Mouse (Mus musculus): Measurements from ENCODE around the gene Psmd13.
A peak's percentile ranks its signal among the peaks of the same experiment; 100 is the strongest.

Gene Psmd13

GRCm38 (mm10) chr7:140941222-140942051 lies 59.7 kb downstream of the Psmd13 start, which contains the start of gene Pgghg:
Gene Pgghg (plus strand): TSS chr7:140941391.
- DNase-seq (ENCODE audit: low read depth in 2 of 2, low spot score in 2 of 2) = peak; percentile 53 to 69

DNA sequence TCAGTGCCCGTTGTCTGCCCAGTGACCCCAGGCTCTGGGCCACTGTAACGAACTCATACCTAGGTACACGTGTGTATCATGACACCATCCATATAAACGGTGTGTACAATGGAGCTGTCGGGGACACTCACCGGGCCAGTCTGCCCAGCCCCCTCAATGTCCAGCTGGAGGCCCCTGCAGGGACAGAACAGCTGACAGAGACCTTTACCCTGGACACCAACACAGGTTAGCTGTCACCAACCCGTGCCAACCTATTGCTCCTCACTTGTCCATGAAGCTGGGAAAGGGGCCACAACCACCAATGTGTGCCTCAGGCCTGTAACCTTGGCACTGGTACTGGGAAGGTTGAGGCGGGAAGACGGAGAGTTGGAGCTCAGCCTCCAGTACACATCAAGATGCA lies 60.6 kb downstream of the Psmd13 start:
- DNase-seq (ENCODE audit: low read depth in 2 of 2, low spot score in 2 of 2) = no peak

- no peak for DNase-seq (ENCODE audit: low read depth in 2 of 2, low spot score in 2 of 2)
Measured at GRCm38 (mm10) chr7:140942811-140943210, 61.0 kb downstream of the Psmd13 start.

DNA sequence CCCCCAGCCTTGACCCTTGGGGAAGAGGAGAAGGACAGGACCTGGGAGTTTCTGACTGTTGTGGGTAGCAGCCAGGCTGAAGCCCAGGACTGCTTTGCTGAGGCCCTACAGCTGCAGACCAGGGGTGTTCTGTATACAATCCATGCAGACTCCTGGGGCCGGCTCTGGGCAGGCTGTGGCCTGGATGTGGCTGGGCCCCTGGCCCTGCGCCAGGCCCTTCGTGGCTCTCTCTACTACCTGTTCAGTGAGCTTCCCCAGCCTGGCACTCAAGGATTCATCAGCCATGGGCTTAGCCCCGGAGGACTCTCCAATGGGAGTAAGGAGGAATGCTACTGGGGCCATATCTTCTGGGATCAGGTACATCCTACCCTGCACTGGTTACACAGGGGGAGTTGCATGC lies 61.6 kb downstream of the Psmd13 start:
- no peak for DNase-seq (ENCODE audit: low read depth in 2 of 2, low spot score in 2 of 2)

DNA sequence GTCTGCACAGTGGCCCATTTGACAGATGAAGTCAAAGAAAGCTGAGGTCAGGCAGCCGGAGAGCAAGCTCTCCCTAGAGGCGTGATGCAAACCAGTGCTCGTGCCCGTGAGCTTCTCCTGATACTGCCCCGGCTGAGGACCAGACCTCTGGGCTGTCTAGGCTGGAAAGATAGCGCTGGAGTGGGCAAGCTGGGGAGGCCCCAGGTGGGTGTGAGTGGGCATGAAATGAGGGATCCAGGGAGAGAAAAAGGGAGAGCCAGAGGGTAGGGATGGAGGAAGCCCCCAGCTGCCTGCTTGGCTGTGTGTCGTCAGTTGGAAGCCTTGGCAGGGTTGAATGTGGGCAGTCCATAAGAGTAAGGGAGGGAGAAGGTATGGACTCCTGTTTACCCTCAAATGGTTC lies 62.5 kb downstream of the Psmd13 start:
- DNase-seq (ENCODE audit: low read depth in 2 of 2, low spot score in 2 of 2) = no peak

- DNase-seq (ENCODE audit: low read depth in 2 of 2, low spot score in 2 of 2) = no peak
Measured at GRCm38 (mm10) chr7:140945247-140945646, 63.5 kb downstream of the Psmd13 start.

GRCm38 (mm10) chr7:140946311-140946710 lies 64.5 kb downstream of the Psmd13 start:
- DNase-seq (ENCODE audit: low read depth in 2 of 2, low spot score in 2 of 2) = no peak

- DNase-seq (ENCODE audit: low read depth in 2 of 2, low spot score in 2 of 2) = peak; percentile 34 to 40
Measured at GRCm38 (mm10) chr7:140946980-140947379, 65.2 kb downstream of the Psmd13 start.

DNA sequence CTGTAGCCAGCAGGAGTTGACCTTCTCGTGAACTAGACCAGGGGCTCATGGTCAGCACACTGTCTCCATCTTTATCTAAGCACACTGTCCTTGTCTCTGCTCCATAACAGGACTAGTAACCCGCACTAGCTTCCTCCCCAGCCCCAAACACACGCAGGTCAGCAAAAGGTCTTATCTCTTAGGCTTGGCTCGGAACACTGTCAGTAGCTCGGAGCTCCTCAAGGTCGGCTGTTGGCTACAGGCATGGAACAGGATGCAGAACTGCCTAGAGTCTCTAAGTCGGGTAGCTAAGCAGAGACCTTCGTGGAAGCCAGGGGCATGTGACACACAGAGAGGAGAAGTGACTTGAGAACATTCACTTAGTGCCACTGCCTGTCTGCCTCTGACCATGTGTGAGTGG lies 66.4 kb downstream of the Psmd13 start:
- DNase-seq (ENCODE audit: low read depth in 2 of 2, low spot score in 2 of 2) = no peak

All from CD8-positive naive resting alpha-beta T cell, adult 2 months (primary cell).